In genomic region chr12:99849996-99850395, GRCm38 (mm10) we compare ENCODE assay signal across 27 mouse cellular contexts. TPM values are rescaled to one million over a fixed set of nuclear protein-coding genes. Genes with fewer than 3 reads are reported as not detected.
DNase-seq lines count a peak whose midpoint lies in the region; ATAC-seq and TF ChIP-seq lines count a peak whose summit lies in the region.
"Had no signal": no experiment of that assay in that cellular context is flagged by ENCODE, and none has a peak within 500 bp of the region (broad histone marks: within the 10 kb centered on the region; RNA-seq: fewer than 3 reads in every experiment).

No protein-coding gene starts in this region.

- H3K27ac ChIP-seq in liver, postnatal 0 days (ENCODE audit: low read depth): no peak overlapping the region
- H3K27ac ChIP-seq in liver, embryonic 12.5 days: no peak overlapping the region
- H3K27ac ChIP-seq in CH12.LX (ENCODE audit: insufficient read depth, low read depth): no peak overlapping the region
- H3K27ac ChIP-seq: embryonic facial prominence, embryonic 13.5 days; gastrocnemius, adult 2 months; hindbrain, embryonic 15.5 days; intestine, embryonic 15.5 days; limb, embryonic 12.5 days; macrophage; stomach, embryonic 15.5 days had no signal

- no peak for ATAC-seq in liver, postnatal 0 days
- ATAC-seq in liver, embryonic 12.5 days: no peak
- ATAC-seq: forebrain, embryonic 16.5 days; intestine, embryonic 15.5 days had no signal

- peak; percentile 39 for TF ChIP-seq RAD21 in CH12.LX (IDR thresholded peaks at IDR 0.05; ENCODE audit: low read depth, low read length)

- H3K4me2 ChIP-seq in liver, postnatal 0 days (ENCODE audit: low read depth, low read length): no peak overlapping the region
- H3K4me2 ChIP-seq in liver, embryonic 12.5 days: no peak overlapping the region
- no peak overlapping the region for H3K4me2 ChIP-seq in CH12.LX (ENCODE audit: insufficient read depth, low read depth, poor library complexity, severe bottlenecking)
- H3K4me2 ChIP-seq: embryonic facial prominence, embryonic 13.5 days; heart, embryonic 12.5 days; hindbrain, embryonic 15.5 days; intestine, embryonic 15.5 days; limb, embryonic 12.5 days; stomach, embryonic 15.5 days had no signal

- no peaks in the 10 kb centered on the region for H3K9me3 ChIP-seq in liver, postnatal 0 days (ENCODE audit: low read length)
- H3K9me3 ChIP-seq in liver, embryonic 12.5 days (replicated peaks): no peaks in the 10 kb centered on the region
- no peaks in the 10 kb centered on the region for H3K9me3 ChIP-seq in CH12.LX (replicated peaks; ENCODE audit: low read length)
- H3K9me3 ChIP-seq: embryonic facial prominence, embryonic 13.5 days; heart, embryonic 12.5 days; hindbrain, embryonic 15.5 days; intestine, embryonic 15.5 days; limb, embryonic 12.5 days; stomach, embryonic 15.5 days had no signal

- H3K36me3 ChIP-seq in liver, postnatal 0 days (replicated peaks; ENCODE audit: insufficient read depth, low read length): no peaks in the 10 kb centered on the region; the same call in 1 of the 2 replicates
- H3K36me3 ChIP-seq in liver, embryonic 12.5 days: no peaks in the 10 kb centered on the region
- H3K36me3 ChIP-seq in CH12.LX (replicated peaks in 1 of 2; ENCODE audit: control insufficient read depth in 1 of 2, insufficient read depth in 1 of 2, low read length in 1 of 2): peaks cover 8 to 49% of the 10 kb centered on the region in 2 experiments
- H3K36me3 ChIP-seq: heart, embryonic 12.5 days; hindbrain, embryonic 15.5 days; intestine, embryonic 15.5 days; stomach, embryonic 15.5 days had no signal

- in situ Hi-C loops in CH12.LX (cut with MboI; ENCODE audit: low pct_ligation_motif_present, low pct_unique_long_range_greater_than_20kb, low sequenced_read_pairs): no loop called here

- WGBS in liver, postnatal 0 days (ENCODE audit: insufficient replicate concordance): 79% methylated on average over 2 of the region's 2 CpGs
- 65% methylated on average over 2 of the region's 2 CpGs for WGBS in liver, embryonic 12.5 days (ENCODE audit: insufficient replicate concordance)

- H3K27me3 ChIP-seq in liver, postnatal 0 days (ENCODE audit: insufficient read depth, low read length): no peaks in the 10 kb centered on the region
- H3K27me3 ChIP-seq in liver, embryonic 12.5 days (replicated peaks): no peaks in the 10 kb centered on the region
- no peaks in the 10 kb centered on the region for H3K27me3 ChIP-seq in CH12.LX (replicated peaks)
- H3K27me3 ChIP-seq: embryonic facial prominence, embryonic 13.5 days; heart, embryonic 12.5 days; hindbrain, embryonic 15.5 days; intestine, embryonic 15.5 days; limb, embryonic 12.5 days; stomach, embryonic 15.5 days had no signal

- no peak for TF ChIP-seq POLR2A in CH12.LX (IDR thresholded peaks at IDR 0.05; ENCODE audit: low read depth, low read length)

- H3K9ac ChIP-seq in liver, postnatal 0 days (replicated peaks): no peak overlapping the region
- H3K9ac ChIP-seq in liver, embryonic 12.5 days: no peak overlapping the region
- no peak overlapping the region for H3K9ac ChIP-seq in CH12.LX (ENCODE audit: insufficient read depth, low read depth)
- H3K9ac ChIP-seq: embryonic facial prominence, embryonic 13.5 days; heart, embryonic 12.5 days; hindbrain, embryonic 15.5 days; intestine, embryonic 15.5 days; limb, embryonic 12.5 days; stomach, embryonic 15.5 days had no signal

- H3K4me3 ChIP-seq in liver, postnatal 0 days (ENCODE audit: low read depth, low read length): no peak overlapping the region
- H3K4me3 ChIP-seq in liver, embryonic 12.5 days: no peak overlapping the region
- no peak overlapping the region for H3K4me3 ChIP-seq in CH12.LX (replicated peaks in 1 of 3; ENCODE audit: low read depth in 2 of 3, low read length in 2 of 3, poor library complexity in 1 of 3)
- H3K4me3 ChIP-seq: embryonic facial prominence, embryonic 13.5 days; gastrocnemius, adult 2 months; heart, embryonic 12.5 days; hindbrain, embryonic 15.5 days; intestine, embryonic 15.5 days; limb, embryonic 12.5 days; stomach, embryonic 15.5 days had no signal

- no peak for TF ChIP-seq EP300 in liver, postnatal 0 days (IDR thresholded peaks at IDR 0.05; ENCODE audit: low read depth)
- no peak for TF ChIP-seq EP300 in CH12.LX (IDR thresholded peaks at IDR 0.05; ENCODE audit: low read length)

- H3K79me2 ChIP-seq in CH12.LX (replicated peaks; ENCODE audit: control insufficient read depth, extremely low read depth, insufficient read depth, poor library complexity, severe bottlenecking): no peaks in the 10 kb centered on the region

- no peaks in the 10 kb centered on the region for H3K4me1 ChIP-seq in liver, postnatal 0 days (ENCODE audit: insufficient read depth)
- no peaks in the 10 kb centered on the region for H3K4me1 ChIP-seq in liver, embryonic 12.5 days
- H3K4me1 ChIP-seq in CH12.LX (ENCODE audit: control insufficient read depth in 1 of 2, insufficient read depth in 2 of 2): peaks cover 7 to 23% of the 10 kb centered on the region in 2 experiments
- H3K4me1 ChIP-seq: intestine, embryonic 15.5 days; limb, embryonic 12.5 days; stomach, embryonic 15.5 days had no signal

- dilution Hi-C loops in CH12.LX (cut with MboI; ENCODE audit: extremely low pct_ligation_motif_present, extremely low pct_unique_long_range_greater_than_20kb, low sequenced_read_pairs): no loop called here

- no peak for DNase-seq in liver, postnatal 0 days
- no peak for DNase-seq in CH12.LX (ENCODE audit: extremely low read depth)
- peak; percentile 17 for DNase-seq in R1 (ENCODE audit: low read depth, low spot score)
- DNase-seq in thymus, postnatal 25 days: no peak
- DNase-seq in retina, postnatal 1 day: no peak
- DNase-seq in left cerebral cortex, adult 9 months (ENCODE audit: low spot score in 2 of 2): no peak
- DNase-seq: adrenal gland, postnatal 25 days; cerebellum, adult 18-20 months; cerebellum, postnatal 10 days; gastrocnemius, adult 2 months; gastrocnemius, postnatal 36 days; heart, adult 18-20 months; kidney, adult 8-10 months; kidney, postnatal 10 days; lung, postnatal 10 days; midbrain, embryonic 14.5 days; right cerebral cortex, postnatal 14 days; thymus, postnatal 4 days had no signal

- TF ChIP-seq CTCF in liver, postnatal 0 days (IDR thresholded peaks at IDR 0.05; ENCODE audit: low read depth): peak; percentile 31
- peak in 1 of 2 experiments; percentile 39; a peak in 2 of 4 replicates for TF ChIP-seq CTCF in CH12.LX (conservative IDR thresholded peaks at IDR 0.05 in 1 of 2, IDR thresholded peaks at IDR 0.05 in 1 of 2; ENCODE audit: low read depth in 2 of 2, low read length in 2 of 2)

TF ChIP-seq in CH12.LX, 34 proteins besides CTCF, POLR2A, EP300 and RAD21:
- TF ChIP-seq USF2 (conservative IDR thresholded peaks at IDR 0.05; ENCODE audit: low read depth, low read length) (no peak), HCFC1 (IDR thresholded peaks at IDR 0.05; ENCODE audit: low read depth, low read length) (no peak), BHLHE40 (IDR thresholded peaks at IDR 0.05; ENCODE audit: low read depth, low read length) (0 out of 2 replicates have a peak, but pooled peaks have one; percentile 7), ZKSCAN1 (IDR thresholded peaks at IDR 0.05; ENCODE audit: borderline replicate concordance, low read depth, low read length) (no peak), MEF2A (IDR thresholded peaks at IDR 0.05; ENCODE audit: borderline replicate concordance, low read depth, low read length) (no peak), JUND (conservative IDR thresholded peaks at IDR 0.05; ENCODE audit: low read depth, low read length) (no peak), SMC3 (IDR thresholded peaks at IDR 0.05; ENCODE audit: low read depth, low read length) (peak; percentile 22), PAX5 (IDR thresholded peaks at IDR 0.05; ENCODE audit: low read length) (no peak), MYC (IDR thresholded peaks at IDR 0.05; ENCODE audit: low read depth, low read length) (0 out of 2 replicates have a peak, but pooled peaks have one; percentile 43)

RNA-seq across cellular contexts. Expression of gene Efcab11, which starts 34.2 kb away (rescaled TPM):
- polyA plus RNA-seq in liver, postnatal 0 days (2015; fragmentation: Nextera tagmentation; extraction: Ambion mirVana): 3.3 and 4.5 TPM in 2 replicates
- polyA plus RNA-seq in liver, embryonic 12.5 days (2016; fragmentation: Nextera tagmentation; extraction: Ambion mirVana): 5.4 and 5.5 TPM in 2 replicates
- total RNA-seq in CH12.LX (2012; rRNA removed): 6.6 and 7.9 TPM in 2 replicates
- total RNA-seq in CH12.LX (2014; rRNA removed): 11.1 and 12.2 TPM in 2 replicates
- polyA plus RNA-seq in CH12.LX (2012; ENCODE audit: insufficient read length, low read depth): 6.6 and 8.0 TPM in 2 replicates
- total RNA-seq: gastrocnemius, adult 2 months; gastrocnemius, postnatal 36 days; heart, adult 18-20 months had no signal

RNA-seq across cellular contexts. Expression of gene Tdp1, which starts 34.3 kb away (rescaled TPM):
- polyA plus RNA-seq in liver, postnatal 0 days (2015; fragmentation: Nextera tagmentation; extraction: Ambion mirVana): 11.9 and 12.4 TPM in 2 replicates
- 41.4 and 43.8 TPM in 2 replicates for polyA plus RNA-seq in liver, embryonic 12.5 days (2016; fragmentation: Nextera tagmentation; extraction: Ambion mirVana)
- total RNA-seq in CH12.LX (2012; rRNA removed) (23.4 and 27.4 TPM in 2 replicates), CH12.LX (2014; rRNA removed) (16.1 and 16.9 TPM in 2 replicates)
- polyA plus RNA-seq in CH12.LX (2012; ENCODE audit: insufficient read length, low read depth): 48.3 and 53.7 TPM in 2 replicates
